Mouse (Mus musculus) heart, postnatal 0 days (tissue): ENCODE data around the gene Ccdc87.

Experiments used
- CTCF ChIP-seq: IDR thresholded peaks from 2 replicates; pipeline ENCODE4 v1.5.1; 2016; ENCODE audit warnings: antibody characterized with exemption, control low read depth, low read depth
- EP300 ChIP-seq: IDR thresholded peaks from 2 replicates; pipeline ENCODE4 v1.6.1; 2016; ENCODE audit warnings: antibody characterized with exemption, low read depth

DNA sequence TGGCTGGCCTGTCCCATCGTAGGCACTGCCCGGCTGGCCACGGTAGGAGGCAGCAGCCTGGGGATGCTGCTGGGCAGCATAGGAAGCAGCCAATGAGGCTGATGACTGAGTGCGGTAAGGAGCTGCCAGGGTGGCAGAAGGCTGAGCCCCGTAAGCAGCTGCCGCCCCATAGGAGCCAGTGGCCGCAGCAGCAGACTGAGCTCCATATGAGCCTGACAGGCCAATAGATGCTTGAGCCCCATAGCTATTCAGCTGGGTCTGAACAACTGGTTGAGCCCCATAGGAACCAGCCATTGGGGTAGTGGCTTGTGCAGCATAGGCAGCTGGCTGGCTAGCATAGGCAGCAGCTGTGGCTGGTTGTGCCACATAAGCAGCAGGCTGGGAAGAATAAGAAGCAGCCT, 36.5 kb upstream of the Ccdc87 start:
- TF ChIP-seq CTCF (no peak), EP300 (no peak)
